Mouse (Mus musculus) naive thymus-derived CD4-positive, alpha-beta T cell, adult 5 months (primary cell): ENCODE measurements around the gene Tmprss6. TPM values are rescaled to one million over a fixed set of nuclear protein-coding genes. Genes with fewer than 3 reads are reported as not detected.

ENCODE experiments used
- polyA plus RNA-seq: library from polyadenylated mRNA; unstranded; fragments of 100-300 nt; shearing (Covaris generic); gene quantifications from one replicate; pipeline ENCODE4 v1.2.1, GENCODE M21; 2017

Gene Tmprss6
- polyA plus RNA-seq = not detected

DNA sequence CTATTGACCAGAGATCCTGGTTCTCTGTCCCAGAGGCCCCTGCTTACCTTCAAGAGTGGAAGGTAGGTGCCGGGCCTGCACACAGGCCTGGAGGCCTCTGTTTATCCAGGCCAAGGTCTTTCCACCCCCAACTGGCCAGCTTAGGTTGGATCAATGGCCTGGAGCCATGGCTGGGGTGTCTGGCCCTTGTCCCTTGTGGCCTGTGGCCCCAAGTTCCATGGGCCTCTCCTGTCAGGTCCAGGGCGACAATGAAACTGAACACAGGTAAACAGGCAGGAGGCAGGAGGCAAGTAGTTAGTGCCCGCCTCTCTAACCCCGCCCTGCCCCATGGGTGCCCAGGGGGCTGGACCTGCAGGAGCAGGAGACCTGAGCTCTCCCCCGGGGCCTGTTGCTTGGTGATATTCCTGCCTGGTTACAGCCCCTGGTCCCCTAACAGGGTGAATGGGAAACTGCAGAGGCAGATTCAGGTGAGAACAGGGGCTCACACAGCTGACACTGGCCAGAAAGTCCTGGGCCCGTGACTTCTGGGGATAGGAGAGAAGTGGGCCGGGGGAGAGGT lies at the start of gene Tmprss6:
Gene Tmprss6, minus strand, starts transcription at position 256 of the 559 bp plus-strand sequence.

DNA sequence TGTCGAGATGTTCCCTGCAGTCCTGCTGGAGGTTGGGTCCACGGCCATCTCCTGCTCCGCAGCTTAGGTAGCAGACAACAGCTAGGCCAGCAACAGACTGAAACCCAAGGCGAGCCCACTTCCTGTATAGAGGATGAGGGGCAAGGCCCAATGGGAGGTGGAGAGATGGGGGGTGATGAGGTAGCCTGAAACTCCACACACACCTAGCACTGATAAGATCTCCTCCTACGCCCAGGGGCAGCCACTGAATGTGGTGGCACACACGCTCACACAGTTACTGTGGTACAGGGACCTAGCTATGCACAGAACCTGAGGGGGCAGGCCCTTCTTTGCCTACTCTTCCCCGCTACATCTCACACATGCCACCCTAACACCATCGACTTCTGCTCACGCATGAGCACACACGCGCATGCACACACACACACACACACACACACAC lies 26.6 kb upstream of the Tmprss6 start, which contains the start of gene Il2rb:
Gene Il2rb, minus strand, starts transcription at position 304 of the 439 bp plus-strand sequence.

DNA sequence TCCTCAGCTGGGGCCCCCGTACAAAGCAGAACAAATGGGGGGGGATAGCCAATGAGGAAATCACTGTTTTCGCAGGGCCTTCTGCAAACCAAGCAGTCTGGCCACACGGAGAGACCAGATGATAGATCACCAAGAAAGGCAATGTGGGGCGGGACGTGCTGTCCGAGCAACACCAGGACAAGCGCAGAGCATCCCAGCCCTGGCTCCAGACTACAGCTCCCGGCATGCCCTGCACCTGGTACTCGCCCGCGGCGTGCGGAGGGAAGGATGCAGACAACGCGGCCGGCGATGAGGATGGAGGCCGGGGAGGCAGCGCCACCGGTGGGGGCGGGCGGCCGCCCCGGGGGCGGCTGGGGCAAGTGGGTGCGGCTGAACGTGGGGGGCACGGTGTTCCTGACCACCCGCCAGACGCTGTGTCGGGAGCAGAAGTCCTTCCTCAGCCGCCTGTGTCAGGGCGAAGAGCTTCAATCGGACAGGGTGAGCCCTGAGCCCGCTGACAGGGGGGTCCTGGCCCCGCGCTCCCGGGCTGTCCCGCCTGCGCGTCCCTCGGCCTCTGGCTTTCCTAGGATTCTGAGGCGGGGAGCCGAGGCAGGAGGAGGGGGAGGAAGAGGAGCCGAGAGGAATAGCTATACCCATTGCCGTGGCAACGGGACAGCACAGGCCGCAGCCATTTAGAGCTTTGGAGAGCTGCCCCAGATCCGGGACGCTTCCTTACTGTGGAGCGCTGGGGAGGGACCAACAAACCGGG lies 39.9 kb downstream of the Tmprss6 start, which contains the start of gene Kctd17:
Gene Kctd17, plus strand, starts transcription at position 174 of the 748 bp plus-strand sequence.

DNA sequence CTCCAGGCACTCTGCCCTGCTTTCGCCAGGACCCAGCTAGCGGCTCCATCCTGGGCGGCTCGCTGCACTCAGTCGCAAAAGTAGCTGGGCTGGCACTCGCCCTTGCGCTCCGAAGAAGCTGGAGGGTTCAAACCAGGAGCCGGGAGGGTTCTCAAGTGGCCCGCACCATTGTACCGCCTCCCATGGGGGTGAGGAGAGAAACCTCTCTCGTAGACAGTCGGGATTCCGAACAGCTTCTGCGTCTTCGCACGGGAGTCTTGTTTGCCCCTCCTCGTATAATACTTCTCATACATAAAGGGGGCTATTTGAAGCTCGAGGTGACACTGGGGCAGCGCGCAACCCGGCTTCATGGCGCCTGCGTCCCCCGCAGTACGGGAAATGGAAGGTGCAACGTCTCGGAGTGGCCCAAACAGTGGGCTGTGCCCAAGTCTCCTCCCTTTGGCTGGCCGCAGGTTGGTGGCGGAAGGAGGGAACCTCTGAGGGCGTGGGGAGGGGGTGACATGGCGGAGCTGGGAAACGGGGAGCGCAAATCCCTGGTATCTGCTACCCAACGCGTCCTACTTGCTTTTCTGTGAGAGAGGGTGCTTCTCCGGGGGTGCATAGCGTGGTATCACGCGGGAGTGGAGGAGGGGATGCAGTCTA lies 62.0 kb downstream of the Tmprss6 start, which contains the start of gene Mpst:
Gene Mpst, plus strand, starts transcription at position 124 of the 642 bp plus-strand sequence.

DNA sequence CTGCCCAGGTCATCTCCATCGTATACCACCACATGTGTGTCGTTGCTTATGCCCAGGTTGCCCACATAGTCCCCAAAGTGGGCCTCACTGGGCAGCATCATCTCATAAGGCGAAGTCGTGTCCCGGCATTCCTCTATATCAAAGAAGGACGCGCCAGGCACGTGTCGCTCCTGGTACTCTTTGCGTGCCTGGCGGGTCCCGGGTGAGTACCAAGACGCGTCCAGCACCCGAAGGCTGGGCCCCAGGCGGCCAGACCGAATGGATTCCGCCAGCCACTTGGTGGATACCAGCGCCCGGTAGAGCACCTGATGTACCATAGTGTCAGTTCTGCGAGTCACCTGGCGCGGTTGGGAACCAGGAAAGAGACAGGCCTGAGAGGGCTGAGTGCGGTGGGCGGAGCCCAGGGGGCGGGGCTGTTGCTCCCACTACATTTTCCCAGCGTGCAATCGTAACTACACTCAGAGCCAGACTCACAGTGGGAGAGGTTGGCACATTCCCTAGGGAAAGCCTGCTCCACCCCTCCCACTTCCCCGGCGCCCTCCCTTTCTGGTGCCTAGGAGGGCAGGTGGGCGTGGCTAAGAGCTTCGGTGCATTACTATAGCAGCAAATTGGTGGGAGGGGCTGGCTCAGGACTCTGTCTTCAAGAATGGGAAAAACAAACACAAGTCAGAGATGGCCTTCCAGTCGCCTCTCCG lies 62.8 kb downstream of the Tmprss6 start, which contains the start of gene Tst:
Gene Tst, minus strand, starts transcription at position 391 of the 695 bp plus-strand sequence.

DNA sequence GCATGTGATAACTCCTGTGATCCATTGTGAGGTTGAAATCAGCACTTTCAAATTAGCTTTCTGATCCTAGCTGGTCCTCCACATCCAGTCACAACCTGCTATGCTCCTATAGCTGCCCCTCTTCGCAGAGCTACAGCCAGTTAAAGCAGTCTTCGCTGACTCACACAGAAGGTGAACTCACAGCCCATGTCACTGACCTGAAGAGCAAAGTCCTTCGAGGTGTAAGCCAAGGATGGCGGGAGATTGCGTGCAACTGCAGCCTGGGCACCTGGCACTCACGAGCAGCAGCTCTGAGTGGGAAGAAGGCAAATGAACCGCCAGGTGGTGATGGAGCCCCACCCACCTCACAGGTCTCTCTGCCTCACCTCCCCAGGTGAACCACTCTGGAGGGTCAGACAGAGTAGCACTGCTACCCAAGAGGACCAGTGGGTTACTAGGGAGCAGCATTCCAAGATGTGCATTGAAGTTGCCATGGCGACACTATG lies 72.9 kb downstream of the Tmprss6 start, which contains the start of gene Tex33:
Gene Tex33, minus strand, starts transcription at position 435 of the 485 bp plus-strand sequence.

Other genes starting within 250 kb of the Tmprss6 start
- 66.2 TPM for gene Ncf4, start 223.8 kb downstream of the Tmprss6 start, polyA plus RNA-seq
- not detected for gene Csf2rb2, start 162.9 kb downstream of the Tmprss6 start, polyA plus RNA-seq
- 0.10 TPM for gene Csf2rb, start 142.9 kb downstream of the Tmprss6 start, polyA plus RNA-seq
- not detected for gene Tex33, start 72.7 kb downstream of the Tmprss6 start, polyA plus RNA-seq
- not detected for gene Tst, start 62.7 kb downstream of the Tmprss6 start, polyA plus RNA-seq
- gene Mpst, start 62.2 kb downstream of the Tmprss6 start, polyA plus RNA-seq = 2.5 TPM
- 3.2 TPM for gene Kctd17, start 40.1 kb downstream of the Tmprss6 start, polyA plus RNA-seq
- 42.7 TPM for gene Il2rb, start 26.6 kb upstream of the Tmprss6 start, polyA plus RNA-seq
- gene C1qtnf6, start 62.8 kb upstream of the Tmprss6 start, polyA plus RNA-seq = 1.7 TPM
- not detected for gene Sstr3, start 76.1 kb upstream of the Tmprss6 start, polyA plus RNA-seq
- 1,303 TPM for gene Rac2, start 104.1 kb upstream of the Tmprss6 start, polyA plus RNA-seq
- 148 TPM for gene Cyth4, start 128.4 kb upstream of the Tmprss6 start, polyA plus RNA-seq